Mouse (Mus musculus): ENCODE results near the gene Slc44a3.

DNA sequence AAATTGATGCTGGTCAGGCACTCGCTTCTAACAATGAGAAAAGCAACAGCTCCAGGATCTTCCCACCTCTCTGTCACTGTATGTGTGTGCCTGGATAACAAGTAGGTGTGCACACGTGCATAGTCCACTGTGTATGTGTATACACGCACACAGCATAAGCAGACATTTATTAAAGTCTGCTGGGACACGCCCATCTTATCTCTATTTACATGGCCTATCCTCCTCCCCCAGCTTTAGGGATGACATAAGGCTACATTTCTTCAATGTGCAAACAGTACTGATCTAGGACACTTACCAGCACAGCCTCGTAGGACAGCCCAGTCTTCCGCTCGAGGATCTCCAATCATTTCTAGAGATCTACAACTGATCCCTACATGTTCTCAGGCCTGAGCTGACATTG lies 24.1 kb upstream of the Slc44a3 start:
- no peak for TF ChIP-seq CTCF (IDR thresholded peaks at IDR 0.05; ENCODE audit: low read depth)
- no peak for TF ChIP-seq EP300 (IDR thresholded peaks at IDR 0.05; ENCODE audit: low read depth)
